Mouse (Mus musculus): ENCODE data around the gene Fam53a.
A peak's percentile ranks its signal among the peaks of the same experiment; 100 is the strongest.

Fam53a gene

DNA sequence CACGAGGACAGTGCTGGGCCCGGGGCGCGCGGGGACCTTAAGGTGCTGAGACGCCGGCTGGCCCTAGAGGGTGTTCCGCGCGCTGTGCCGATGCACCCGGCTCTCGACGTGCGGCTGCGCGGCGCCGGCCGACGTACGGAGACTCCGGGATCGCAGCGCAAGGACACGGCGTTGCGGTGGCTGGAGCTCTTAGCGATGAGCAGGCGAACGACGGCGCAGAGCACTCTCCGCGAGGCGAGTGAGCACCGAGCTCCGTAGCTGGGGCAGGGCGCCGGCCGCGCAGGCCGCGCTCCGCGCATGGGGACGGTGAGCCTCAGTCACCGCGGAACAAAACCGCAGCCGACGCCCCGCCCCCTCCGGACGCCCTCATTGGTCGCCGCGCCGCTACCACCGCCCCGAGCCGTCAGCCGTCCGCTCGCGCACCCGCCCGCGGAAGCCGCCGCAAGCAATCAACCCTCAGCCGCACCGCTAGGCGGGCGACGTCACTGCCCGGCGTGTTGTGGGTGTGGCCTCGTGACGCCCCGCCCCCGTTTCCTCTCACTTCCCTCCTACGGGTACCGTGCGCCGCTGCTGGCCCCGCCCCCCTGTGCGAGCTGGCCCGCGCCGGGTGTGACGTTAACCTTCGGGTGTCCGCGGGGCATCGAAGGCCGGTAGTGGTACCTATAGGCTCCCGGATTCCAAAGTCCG is at the start of gene Fam53a, which contains the start of gene Gm9903:
Gene Fam53a, minus strand, starts transcription at position 335 of the 687 bp plus-strand sequence.
Gene Gm9903, plus strand, starts transcription at position 625 of the 687 bp plus-strand sequence.
- peak; percentile 100 for DNase-seq

- no peak for DNase-seq
These were observed 48.8 kb upstream of the Fam53a start for GRCm38 (mm10) chr5:33678244-33678643.

- DNase-seq = peak; percentile 36
These were observed 46.5 kb upstream of the Fam53a start for GRCm38 (mm10) chr5:33675964-33676363.

DNA sequence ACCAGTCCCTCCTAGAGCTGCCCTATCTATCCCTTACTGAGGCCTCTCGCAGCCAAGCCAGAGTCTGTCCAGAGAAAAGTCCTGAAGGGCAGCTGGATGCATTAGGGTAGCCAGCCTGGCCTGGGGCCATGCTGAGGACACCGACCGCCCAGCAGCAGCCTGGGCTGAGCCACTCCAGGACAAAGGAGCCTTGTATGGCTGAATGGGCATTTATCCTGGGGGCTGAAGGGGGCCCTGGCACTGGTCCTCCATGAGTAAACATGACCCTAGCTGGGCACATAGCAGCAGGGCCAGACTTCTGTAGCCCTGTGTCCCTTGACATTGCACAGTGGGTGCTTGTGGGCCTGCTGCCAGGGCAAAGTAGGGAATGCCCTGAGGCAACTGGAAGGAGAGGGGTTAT is 45.0 kb upstream of the Fam53a start:
- peak; percentile 27 for DNase-seq

- no peak for DNase-seq
These were observed 42.2 kb upstream of the Fam53a start for GRCm38 (mm10) chr5:33671659-33672058.

GRCm38 (mm10) chr5:33668223-33668622 is 38.8 kb upstream of the Fam53a start:
- no peak for DNase-seq

DNA sequence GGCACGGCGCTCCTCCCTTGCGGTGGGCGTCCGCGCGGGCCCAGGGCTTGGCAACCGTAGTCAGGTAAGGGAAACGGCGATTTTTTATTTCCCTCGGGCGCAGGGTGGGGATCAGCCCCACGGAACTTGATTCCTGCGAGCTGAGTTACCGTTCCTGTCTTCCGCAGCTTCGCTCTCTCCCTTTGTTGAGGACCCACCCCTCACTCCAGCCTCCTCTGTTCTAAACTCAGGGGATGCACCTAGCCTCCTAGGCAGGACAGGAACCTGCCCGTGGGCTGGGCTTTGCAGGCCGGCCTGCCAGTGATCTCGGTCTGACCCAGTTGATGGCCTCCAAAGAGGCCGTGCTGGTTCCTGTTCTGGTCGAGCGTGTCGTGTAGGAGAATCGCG is 29.2 kb upstream of the Fam53a start:
- no peak for DNase-seq

DNA sequence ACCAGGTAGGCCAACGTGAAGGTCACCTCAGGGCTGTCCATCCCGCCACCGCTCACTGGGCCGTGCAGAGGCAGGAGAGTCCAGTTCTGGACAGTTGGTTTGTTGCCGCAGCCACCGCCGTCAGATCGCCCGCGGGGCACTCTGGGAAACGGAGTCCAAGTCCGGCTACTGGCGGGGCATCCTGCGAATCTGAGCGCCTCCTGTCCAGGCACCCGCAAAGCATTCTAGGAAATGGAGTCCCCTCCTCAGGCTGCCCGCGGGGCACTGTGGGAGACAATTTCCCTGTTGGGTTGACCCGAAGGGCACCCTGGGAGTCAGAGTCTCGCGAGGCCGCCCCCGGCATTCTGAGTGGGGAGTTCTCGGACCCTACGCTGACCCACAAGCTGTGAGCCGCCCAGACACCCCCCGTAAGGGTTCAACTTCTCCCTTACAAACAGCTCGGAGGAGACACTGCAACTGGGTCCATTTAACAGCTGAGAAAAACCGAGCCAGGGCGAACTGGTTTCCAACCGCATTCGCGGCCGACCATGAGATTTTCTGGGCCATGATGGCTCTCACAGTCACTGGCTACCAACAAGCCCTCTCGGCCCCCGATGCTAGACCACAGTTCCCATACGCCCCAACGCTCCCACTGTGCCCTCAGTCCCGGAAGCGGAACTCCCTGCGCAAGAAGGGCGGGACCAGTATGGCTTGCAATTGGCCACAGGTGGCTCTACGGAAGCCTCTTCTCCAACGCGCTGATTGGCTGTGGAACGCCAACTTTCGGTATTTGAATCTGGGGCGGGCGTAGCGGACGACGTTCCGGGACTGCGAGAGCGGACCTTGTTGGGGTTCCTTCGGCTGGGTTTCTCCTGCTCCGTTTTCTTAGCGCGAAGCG is 28.6 kb upstream of the Fam53a start, which contains the start of the genes Tacc3 and Tmem129:
Gene Tacc3, plus strand, starts transcription at position 342 of the 877 bp plus-strand sequence.
Gene Tmem129, minus strand, starts transcription at position 630 of the 877 bp plus-strand sequence.
- DNase-seq = peak; percentile 99

DNA sequence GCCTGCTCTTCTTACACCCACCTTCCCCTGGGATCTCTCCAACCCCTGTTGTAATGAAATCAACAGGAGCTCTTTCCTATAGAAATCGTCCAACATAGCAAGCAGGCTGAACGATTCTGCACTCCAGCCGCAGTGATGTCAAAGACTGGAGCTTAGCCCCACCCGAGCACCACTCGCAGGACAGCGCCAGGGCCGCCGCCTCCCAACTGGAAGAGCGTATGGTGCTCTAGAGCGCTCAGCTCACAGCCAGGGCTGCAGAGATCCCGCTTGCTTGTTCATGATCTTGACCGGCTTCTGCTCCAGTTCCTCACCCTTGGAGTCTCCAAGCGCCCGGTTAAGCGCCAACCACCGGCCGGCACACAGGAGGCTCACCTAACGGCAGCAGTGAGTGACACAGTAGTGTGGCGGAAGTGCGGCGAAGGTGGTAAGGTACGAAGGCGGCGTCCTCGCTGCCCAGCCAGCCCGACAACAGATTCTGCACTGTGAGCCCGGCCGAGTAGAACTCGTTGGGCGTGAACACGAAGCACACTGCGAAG is 27.9 kb upstream of the Fam53a start:
- no peak for DNase-seq

GRCm38 (mm10) chr5:33656739-33657138 is 27.3 kb upstream of the Fam53a start:
- no peak for DNase-seq

DNA sequence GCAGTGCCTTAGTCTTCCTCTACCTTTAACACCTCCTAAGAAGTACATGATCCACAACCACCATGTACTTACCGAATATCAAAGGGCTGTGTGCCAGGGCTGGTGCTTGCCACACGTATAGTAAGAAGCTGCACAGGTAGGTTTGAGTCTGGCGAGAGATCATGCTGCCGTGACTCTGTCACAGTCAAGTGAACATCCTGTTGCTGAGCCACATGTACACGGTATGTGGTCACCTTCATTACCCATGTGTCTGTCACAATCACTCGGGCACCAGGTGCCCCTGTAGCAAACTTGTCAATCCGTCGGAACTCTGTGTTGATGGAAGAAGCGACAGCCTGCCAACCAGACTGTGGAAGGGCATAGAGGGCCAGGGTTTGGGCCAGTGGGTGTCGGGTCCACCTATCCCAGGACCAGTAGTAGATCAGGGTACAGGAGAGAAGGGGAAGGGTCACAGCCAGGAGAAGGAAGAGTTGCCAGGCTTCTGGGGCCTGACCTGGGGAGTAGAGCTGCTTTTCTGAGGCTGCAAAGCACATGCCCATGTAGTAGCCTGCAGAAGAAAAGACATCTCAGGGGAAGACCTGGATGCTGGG is 25.9 kb upstream of the Fam53a start:
- DNase-seq = peak; percentile 52

GRCm38 (mm10) chr5:33654424-33654823 is 25.0 kb upstream of the Fam53a start:
- peak; percentile 55 for DNase-seq

DNA sequence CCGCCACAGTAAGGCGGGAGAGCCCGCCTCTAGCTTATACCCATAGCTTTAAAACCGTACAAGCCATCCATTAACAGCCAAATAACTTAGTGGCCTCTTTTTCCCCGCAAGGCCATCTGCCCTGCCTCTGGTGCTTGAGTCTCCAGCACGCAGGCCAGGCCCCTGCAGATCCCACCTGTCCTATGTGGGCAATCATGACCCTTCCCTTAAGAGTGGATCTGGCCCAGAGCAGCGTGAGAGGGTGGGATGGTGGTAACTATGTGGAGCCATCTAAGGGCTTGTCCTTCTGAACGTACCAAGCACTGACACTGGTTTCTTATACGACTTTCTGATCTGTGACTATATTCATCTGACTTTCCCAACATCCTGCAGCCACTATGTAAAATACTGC is 23.3 kb upstream of the Fam53a start:
- no peak for DNase-seq

DNA sequence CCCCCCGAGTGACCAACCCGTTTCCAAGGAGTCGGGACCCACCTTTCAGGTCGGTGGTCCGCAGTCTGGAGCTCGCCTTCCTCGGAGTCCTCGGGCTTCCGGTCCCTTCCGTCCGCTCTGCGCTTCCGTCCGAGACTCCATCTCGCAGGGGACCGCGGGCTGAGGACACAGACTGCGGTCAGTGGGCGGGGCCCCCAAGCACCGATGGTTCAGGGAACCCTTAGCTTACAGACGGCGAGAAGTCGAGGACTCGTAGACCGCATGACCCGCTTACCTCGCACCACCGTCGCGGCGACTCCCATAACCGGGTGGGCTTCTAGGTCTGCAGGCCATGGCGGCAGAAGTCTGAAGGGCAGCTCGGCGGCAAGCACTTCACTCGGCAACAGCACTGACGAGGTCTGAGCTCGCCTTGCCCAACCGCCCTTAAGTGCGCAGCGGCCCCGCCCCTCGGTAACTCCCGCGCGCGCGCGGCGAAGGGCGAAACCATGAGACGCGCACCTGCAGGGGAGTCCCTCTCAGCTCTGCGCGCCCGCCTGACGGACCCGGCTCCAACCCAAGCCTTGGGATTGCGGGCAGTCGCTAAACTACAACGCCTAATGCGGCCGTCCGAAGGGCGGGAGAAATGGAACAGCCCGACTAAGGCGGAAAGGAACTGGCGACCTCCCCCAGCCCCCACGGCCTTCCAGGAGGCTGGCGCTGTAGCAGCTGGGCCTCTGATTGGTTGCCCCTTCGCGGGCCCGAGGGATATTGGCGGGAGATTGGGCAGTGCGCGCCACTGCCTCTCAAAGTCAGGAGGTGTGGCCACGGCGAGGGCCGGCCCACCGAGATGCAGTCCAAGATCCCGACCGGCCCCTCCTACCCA is 22.7 kb upstream of the Fam53a start, which contains the start of gene Slbp:
Gene Slbp, minus strand, starts transcription at position 654 of the 862 bp plus-strand sequence.
- DNase-seq = peak; percentile 96

DNA sequence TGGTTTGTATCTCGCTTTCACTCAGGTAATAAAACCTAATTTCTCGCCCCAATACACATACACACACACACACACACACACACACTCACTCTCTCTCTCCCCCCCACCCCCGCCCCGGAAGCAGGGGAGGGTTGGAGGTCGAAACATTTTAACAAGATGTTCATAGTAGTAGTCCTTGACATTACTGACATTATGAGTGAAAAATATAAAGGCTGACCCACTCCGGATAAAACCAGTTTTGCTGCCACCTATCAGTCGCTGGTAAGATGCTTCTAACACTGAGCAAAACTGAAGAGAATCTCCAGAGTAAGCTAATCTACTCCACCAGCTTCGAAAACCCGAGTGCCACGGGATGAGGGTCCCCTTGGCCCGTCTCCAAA is 22.1 kb upstream of the Fam53a start:
- no peak for DNase-seq

- DNase-seq = peak; percentile 25
These were observed 21.6 kb upstream of the Fam53a start for GRCm38 (mm10) chr5:33651017-33651416.

DNA sequence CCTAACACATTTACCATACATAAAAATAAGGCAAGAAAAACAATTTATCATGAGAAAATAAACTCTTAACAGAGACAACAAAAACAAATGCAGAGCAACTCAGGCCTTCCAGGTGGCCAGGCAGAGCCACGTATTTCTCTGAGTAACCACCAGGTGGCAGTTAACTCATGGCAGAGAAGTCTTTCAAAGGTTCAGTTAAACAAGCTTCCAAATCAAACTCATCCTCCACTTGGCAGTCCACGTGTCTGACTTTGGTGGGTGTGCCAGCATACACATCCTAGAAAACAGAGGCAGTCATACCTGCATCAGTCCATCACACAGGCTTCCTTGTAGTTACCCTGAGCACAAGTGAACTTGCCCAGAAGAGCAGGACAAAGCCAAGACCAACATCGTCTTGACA is 11.2 kb upstream of the Fam53a start:
- peak; percentile 62 for DNase-seq

DNA sequence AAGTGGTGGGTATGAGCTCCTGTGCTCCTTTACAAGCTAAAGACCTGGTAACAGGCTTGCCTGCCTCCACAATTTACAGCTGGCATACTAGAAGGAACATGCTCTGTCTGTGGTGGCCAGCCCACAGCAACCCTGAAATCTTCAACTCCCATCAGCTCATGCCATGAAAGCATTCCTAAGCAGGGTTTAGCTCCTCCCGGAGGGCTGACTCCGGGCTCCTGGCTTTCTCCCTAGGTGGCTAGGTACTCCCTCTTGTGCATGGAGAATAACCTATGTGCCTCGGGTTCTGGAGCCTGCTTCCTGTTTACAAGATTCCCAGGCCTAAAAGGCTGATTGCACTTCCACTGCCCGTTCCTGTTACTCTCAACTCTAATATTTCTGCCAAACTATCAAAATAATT is 9.4 kb upstream of the Fam53a start:
- no peak for DNase-seq

DNA sequence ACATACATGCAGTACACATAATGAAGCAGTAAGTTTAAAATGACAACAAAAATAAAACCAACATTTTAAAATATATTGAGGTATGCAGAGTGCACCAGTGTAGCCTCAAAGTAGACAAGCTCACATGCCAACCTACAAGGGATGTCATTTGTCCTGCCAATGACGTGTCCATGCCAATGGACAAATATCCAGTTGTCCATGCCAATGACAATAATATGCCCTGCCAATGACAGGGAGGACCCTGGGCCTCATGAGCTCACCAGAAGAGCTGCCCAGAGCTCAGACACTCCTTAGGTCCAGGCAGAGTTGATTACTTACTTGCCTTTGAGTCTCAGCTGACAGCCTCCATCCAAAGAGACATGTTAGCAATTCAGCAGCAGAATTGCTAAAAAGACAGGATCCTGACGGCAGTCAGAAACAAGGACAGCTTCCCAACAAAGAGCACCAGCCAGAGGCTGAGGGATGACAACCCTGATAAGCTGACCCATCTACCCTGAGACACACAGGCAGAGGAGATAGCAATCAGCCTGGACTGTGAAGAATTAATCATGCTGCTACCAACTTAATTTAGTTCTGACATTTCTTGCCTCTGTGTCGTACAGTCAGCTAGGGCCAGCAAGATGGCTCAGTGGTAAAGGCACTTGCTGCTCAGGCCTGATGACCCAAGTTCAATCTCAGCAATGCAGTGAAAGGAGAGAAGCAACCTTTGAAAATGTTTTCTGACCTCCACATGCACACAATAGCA is 8.3 kb upstream of the Fam53a start:
- no peak for DNase-seq

DNA sequence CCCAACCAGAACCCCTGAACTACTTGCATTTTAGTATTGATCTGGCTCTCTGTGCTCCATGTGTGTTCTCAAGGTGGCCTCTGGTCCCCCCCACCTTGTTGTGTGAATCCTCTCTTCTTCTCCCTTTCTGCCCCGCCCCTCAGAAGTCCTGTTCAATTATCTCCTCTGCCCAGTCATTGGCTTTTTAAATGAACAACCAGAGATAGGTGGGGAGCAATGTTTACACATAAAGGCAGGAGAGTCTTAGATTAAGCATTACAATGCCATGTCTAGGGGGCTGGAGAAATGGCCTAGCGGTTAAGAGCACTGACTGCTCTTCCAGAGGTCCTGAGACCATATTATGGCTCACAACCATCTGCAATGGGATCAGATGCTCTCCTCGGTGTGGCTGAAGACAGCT is 5.9 kb upstream of the Fam53a start:
- DNase-seq = no peak

- DNase-seq = no peak
These were observed 3.1 kb upstream of the Fam53a start for GRCm38 (mm10) chr5:33632526-33632925.
